Comparison of ENCODE assay signal across 21 mouse cellular contexts in the genomic region with DNA sequence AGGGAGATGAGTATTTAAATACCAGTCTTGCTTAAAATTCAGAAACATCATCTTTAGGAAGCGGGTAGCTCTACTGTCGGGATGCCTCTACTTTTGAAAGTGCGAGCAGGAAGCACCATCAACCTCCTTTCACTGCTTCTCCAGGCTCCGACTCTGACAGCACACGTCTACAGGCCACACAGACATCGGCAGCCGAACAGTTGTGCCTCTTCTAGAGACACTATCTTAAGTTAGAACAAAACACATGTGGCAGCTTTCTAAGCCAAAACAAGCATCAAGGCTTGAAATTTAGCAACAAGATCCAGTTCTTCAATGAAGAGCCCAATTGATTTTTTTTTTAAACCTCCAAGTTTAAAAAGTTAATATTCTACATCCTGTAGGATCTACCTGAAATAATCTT. TPM values are rescaled to one million over a fixed set of nuclear protein-coding genes. Genes with fewer than 3 reads are reported as not detected.
A peak's percentile ranks its signal among the peaks of the same experiment; 100 is the strongest.
DNase-seq lines count a peak whose midpoint lies in the region; ATAC-seq lines count a peak whose summit lies in the region.
"Had no signal": no experiment of that assay in that cellular context is flagged by ENCODE, and none has a peak within 500 bp of the region (broad histone marks: within the 10 kb centered on the region; RNA-seq: fewer than 3 reads in every experiment).

No protein-coding gene starts in this region.

- H3K4me2 ChIP-seq in lung, embryonic 16.5 days (ENCODE audit: low read depth, low read length): no peak overlapping the region
- H3K4me2 ChIP-seq: embryonic facial prominence, embryonic 13.5 days; embryonic facial prominence, embryonic 15.5 days; forebrain, embryonic 12.5 days had no signal

- H3K4me3 ChIP-seq in lung, embryonic 16.5 days (ENCODE audit: low read length): no peak overlapping the region
- H3K4me3 ChIP-seq: embryonic facial prominence, embryonic 13.5 days; embryonic facial prominence, embryonic 15.5 days; erythroblast, embryonic 14.5 days; forebrain, embryonic 10.5 days; forebrain, embryonic 12.5 days had no signal

- no peaks in the 10 kb centered on the region for H3K9me3 ChIP-seq in lung, embryonic 16.5 days (ENCODE audit: control insufficient read depth, low read length)
- H3K9me3 ChIP-seq: embryonic facial prominence, embryonic 13.5 days; embryonic facial prominence, embryonic 15.5 days; forebrain, embryonic 10.5 days; forebrain, embryonic 12.5 days had no signal

- no peak overlapping the region for H3K27ac ChIP-seq in lung, embryonic 16.5 days (ENCODE audit: low read length)
- H3K27ac ChIP-seq: embryonic facial prominence, embryonic 13.5 days; embryonic facial prominence, embryonic 15.5 days; forebrain, embryonic 10.5 days; forebrain, embryonic 12.5 days had no signal

- peaks cover 8% of the 10 kb centered on the region for H3K4me1 ChIP-seq in lung, embryonic 16.5 days (replicated peaks; ENCODE audit: control insufficient read depth, insufficient read depth, low read length)
- H3K4me1 ChIP-seq: embryonic facial prominence, embryonic 15.5 days; forebrain, embryonic 10.5 days; forebrain, embryonic 12.5 days had no signal

- no peak for DNase-seq in lung, adult 18-20 months
- DNase-seq in lung, postnatal 10 days: peak; percentile 40
- no peak for DNase-seq in lung, postnatal 25 days (ENCODE audit: low spot score)
- DNase-seq: adrenal gland, adult 2 months; adrenal gland, postnatal 10 days; adrenal gland, postnatal 25 days; cerebellum, adult 11 months; cerebellum, adult 18-20 months; cerebellum, adult 8-10 months; cerebellum, adult 9-11 months; cerebellum, postnatal 36 days; embryo, embryonic 11 days had no signal

- peak; percentile 64; the same call in 1 of the 2 replicates for ATAC-seq in lung, embryonic 16.5 days (ENCODE audit: low read depth)
- ATAC-seq: forebrain, embryonic 14.5 days; forebrain, embryonic 16.5 days had no signal

- no peaks in the 10 kb centered on the region for H3K27me3 ChIP-seq in lung, embryonic 16.5 days (ENCODE audit: control insufficient read depth, insufficient read depth, low read depth, low read length)
- H3K27me3 ChIP-seq: embryonic facial prominence, embryonic 13.5 days; embryonic facial prominence, embryonic 15.5 days; forebrain, embryonic 12.5 days had no signal

- no peak overlapping the region for H3K9ac ChIP-seq in lung, embryonic 16.5 days (ENCODE audit: low read length)
- H3K9ac ChIP-seq: embryonic facial prominence, embryonic 13.5 days; embryonic facial prominence, embryonic 15.5 days; forebrain, embryonic 12.5 days had no signal

- no peaks in the 10 kb centered on the region for H3K36me3 ChIP-seq in lung, embryonic 16.5 days (ENCODE audit: control insufficient read depth, insufficient read depth, low read length)
- H3K36me3 ChIP-seq: embryonic facial prominence, embryonic 13.5 days; embryonic facial prominence, embryonic 15.5 days; forebrain, embryonic 10.5 days; forebrain, embryonic 12.5 days had no signal

- WGBS in lung, embryonic 16.5 days: 33% methylated on average over 7 of the region's 7 CpGs

RNA-seq across cellular contexts. Expression of a gene that starts 37.4 kb away (rescaled TPM):
- polyA plus RNA-seq in lung, embryonic 16.5 days (2015; fragmentation: Nextera tagmentation; extraction: Ambion mirVana): 11.1 and 13.0 TPM in 2 replicates

RNA-seq across cellular contexts. Expression of a gene that starts 55.7 kb away (rescaled TPM):
- 0.98 and 1.2 TPM in 2 replicates for polyA plus RNA-seq in lung, embryonic 16.5 days (2015; fragmentation: Nextera tagmentation; extraction: Ambion mirVana)
- polyA plus RNA-seq: adrenal gland, adult 2 months; brain, embryonic 14.5 days; erythroblast, embryonic 14.5 days had no signal
